Mouse (Mus musculus): ENCODE results near the gene Olfr3.

The Olfr3 gene

GRCm38 (mm10) chr2:36816932-36817331 is at the start of gene Olfr3:
Gene Olfr3, minus strand, starts transcription at chr2:36817032.
- in situ Hi-C loops (cut with MboI; ENCODE audit: unreplicated experiment in 2 of 2): no loop called here

GRCm38 (mm10) chr2:36862560-36862959 is 45.7 kb upstream of the Olfr3 start, which contains the start of gene Olfr351:
Gene Olfr351, minus strand, starts transcription at chr2:36862660.
- in situ Hi-C loops (cut with MboI; ENCODE audit: unreplicated experiment in 2 of 2): no loop called here

- in situ Hi-C loops (cut with MboI; ENCODE audit: unreplicated experiment in 2 of 2): no loop called here
These were observed 29.2 kb upstream of the Olfr3 start, which contains the start of gene Olfr350 for GRCm38 (mm10) chr2:36846010-36846409. Gene Olfr350, plus strand, starts transcription at chr2:36846310.

GRCm38 (mm10) chr2:36790238-36790637 is 26.6 kb downstream of the Olfr3 start, which contains the start of gene Olfr50:
Gene Olfr50, plus strand, starts transcription at chr2:36790538.
- in situ Hi-C loops (cut with MboI; ENCODE audit: unreplicated experiment in 2 of 2): no loop called here

GRCm38 (mm10) chr2:36783976-36784375 is 32.9 kb downstream of the Olfr3 start, which contains the start of gene Olfr348:
Gene Olfr348, plus strand, starts transcription at chr2:36784276.
- in situ Hi-C loops (cut with MboI; ENCODE audit: unreplicated experiment in 2 of 2): no loop called here
